17 mouse cellular contexts compared by ENCODE assay signal in genomic region chr2:156756937-156757336, GRCm38 (mm10). TPM values are rescaled to one million over a fixed set of nuclear protein-coding genes. Genes with fewer than 3 reads are reported as not detected.
"Had no signal": no experiment of that assay in that cellular context is flagged by ENCODE, and none has a peak within 500 bp of the region (broad histone marks: within the 10 kb centered on the region; RNA-seq: fewer than 3 reads in every experiment).

No protein-coding gene starts in this region.

- H3K4me3 ChIP-seq: limb, embryonic 12.5 days; midbrain, embryonic 15.5 days; neural tube, embryonic 13.5 days had no signal

- H3K4me1 ChIP-seq: limb, embryonic 12.5 days; midbrain, embryonic 15.5 days had no signal

- H3K27ac ChIP-seq: limb, embryonic 12.5 days; liver, embryonic 14.5 days; midbrain, embryonic 15.5 days; neural tube, embryonic 13.5 days had no signal

- H3K4me2 ChIP-seq: limb, embryonic 12.5 days; midbrain, embryonic 11.5 days; midbrain, embryonic 15.5 days; neural tube, embryonic 13.5 days had no signal

- H3K9ac ChIP-seq: limb, embryonic 12.5 days; liver, embryonic 14.5 days; midbrain, embryonic 15.5 days; neural tube, embryonic 13.5 days had no signal

- DNase-seq: kidney, adult 8-10 months; kidney, postnatal 25 days; layer of hippocampus, adult 9-11 months; liver; lung, adult 2 months; lung, postnatal 36 days; retina, postnatal 1 day; thymus, postnatal 36 days had no signal

- H3K9me3 ChIP-seq: midbrain, embryonic 15.5 days had no signal

- ATAC-seq: inflammation-experienced regulatory T-cells, adult 6 months; intestine, postnatal 0 days; lung, postnatal 0 days; midbrain, embryonic 15.5 days had no signal

- H3K27me3 ChIP-seq: limb, embryonic 12.5 days; midbrain, embryonic 15.5 days; neural tube, embryonic 13.5 days had no signal

RNA-seq across cellular contexts. Expression of gene Myl9, which starts 18.3 kb away (rescaled TPM):
- total RNA-seq: megakaryocyte progenitor cell, adult 5-6 weeks had no signal
- polyA plus RNA-seq: inflammation-experienced regulatory T-cells, adult 6 months had no signal
